Mouse (Mus musculus) CD4-positive naive resting alpha-beta T cell, adult 57 days (primary cell): ENCODE data around the gene Tab2. TPM values are rescaled to one million over a fixed set of nuclear protein-coding genes. Genes with fewer than 3 reads are reported as not detected.

ENCODE experiments used
- total RNA-seq: library from RNA; stranded (reverse); gene quantifications from one replicate; pipeline ENCODE4 v1.2.4, GENCODE M21; 2023

Tab2 gene
- total RNA-seq, result 100.0 TPM

DNA sequence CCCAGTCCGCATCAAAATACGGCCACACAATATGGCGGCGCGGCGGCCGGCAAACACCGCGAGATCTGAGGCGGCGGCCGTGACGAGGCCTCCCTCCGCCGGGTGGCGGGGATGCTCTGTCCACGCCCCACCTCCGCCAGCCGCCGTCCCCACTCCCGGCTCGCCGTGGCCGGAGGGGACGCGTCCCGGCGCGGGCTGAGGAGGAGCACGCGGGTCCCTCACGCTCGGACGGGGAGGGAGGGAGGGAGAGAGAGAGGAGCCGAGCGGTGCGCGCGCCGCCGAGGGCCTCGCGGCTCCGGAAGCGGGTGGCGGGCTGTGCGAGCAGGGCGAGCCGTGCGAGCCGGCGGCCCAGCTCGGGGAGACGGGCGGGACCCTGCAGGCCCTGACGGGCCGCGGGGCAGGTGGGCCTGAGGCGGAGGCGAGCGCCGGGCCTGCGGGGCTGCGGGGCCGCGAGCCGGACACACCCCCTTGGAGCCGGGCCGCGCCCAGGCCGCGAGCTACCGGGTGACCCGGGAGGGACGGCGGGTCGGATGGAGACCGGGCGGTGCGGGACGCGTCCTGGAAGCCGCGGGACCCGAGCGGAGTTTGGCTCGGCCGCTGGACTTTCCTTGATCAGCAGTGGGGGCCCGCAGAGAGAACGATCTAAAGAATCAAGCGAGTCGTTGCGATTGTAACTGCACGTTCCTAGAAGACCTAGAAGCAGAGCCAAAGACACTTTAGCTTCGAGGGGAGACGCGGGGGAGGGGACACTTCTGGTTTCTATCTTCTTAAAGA lies at the start of gene Tab2:
TSS of gene Tab2 (minus strand) at position 3 of the 774 bp plus-strand sequence.

Other genes starting within 250 kb of the Tab2 start
- 55.1 TPM for gene Katna1, start 230.2 kb downstream of the Tab2 start, total RNA-seq
- 53.7 TPM for gene Ginm1, start 163.4 kb downstream of the Tab2 start, total RNA-seq
- 78.0 TPM for gene Ppil4, start 163.3 kb downstream of the Tab2 start, total RNA-seq
- gene Zc3h12d, start 123.8 kb downstream of the Tab2 start, total RNA-seq, result 28.6 TPM